Mouse (Mus musculus) embryonic facial prominence, embryonic 13.5 days (tissue): Measurements from ENCODE around the gene Adam19. TPM values are rescaled to one million over a fixed set of nuclear protein-coding genes. Genes with fewer than 3 reads are reported as not detected.
"Not testable (repeated sequence)": the region's sequence is repeated elsewhere in the genome, so short reads cannot be mapped to it uniquely, and the experiment has no call there.

Source experiments
- ATAC-seq: fragments of 200-750 bp; cut with Nextera tagmentation; 2 replicates; pipeline ENCODE4 v1.8.0; 2017; ENCODE audit warnings: low read depth; ENCODE audit not compliant: insufficient number of reproducible peaks, insufficient read depth, low FRiP score, low TSS enrichment
- H3K27ac ChIP-seq: fragments of 300-500 bp; sonication (generic); 2 replicates; pipeline ENCODE4 v1.5.1; 2015; ENCODE audit warnings: moderate library complexity, mild to moderate bottlenecking, inconsistent platforms
- H3K27me3 ChIP-seq: fragments of 300-500 bp; sonication (generic); 2 replicates; pipeline ENCODE4 v1.6.1; 2015; ENCODE audit warnings: mild to moderate bottlenecking, inconsistent platforms
- H3K36me3 ChIP-seq: fragments of 300-500 bp; sonication (generic); 2 replicates; pipeline ENCODE4 v1.6.1; 2015; ENCODE audit warnings: mild to moderate bottlenecking, inconsistent platforms
- H3K4me1 ChIP-seq: fragments of 300-500 bp; sonication (generic); 2 replicates; pipeline ENCODE4 v1.6.1; 2015; ENCODE audit warnings: inconsistent platforms
- H3K4me2 ChIP-seq: fragments of 300-500 bp; sonication (generic); 2 replicates; pipeline ENCODE4 v1.6.1; 2015; ENCODE audit warnings: moderate library complexity, mild to moderate bottlenecking, inconsistent platforms
- H3K4me3 ChIP-seq: fragments of 300-500 bp; sonication (generic); 2 replicates; pipeline ENCODE4 v1.5.1; 2015; ENCODE audit warnings: mild to moderate bottlenecking, inconsistent platforms
- H3K9ac ChIP-seq: fragments of 300-500 bp; sonication (generic); 2 replicates; pipeline ENCODE4 v1.6.1; 2015; ENCODE audit warnings: mild to moderate bottlenecking, inconsistent platforms
- H3K9me3 ChIP-seq: fragments of 300-500 bp; sonication (generic); 2 replicates; pipeline ENCODE4 v1.6.1; 2016; ENCODE audit warnings: inconsistent platforms
- WGBS: fragments of 180-500 bp; shearing (Covaris S2); methylation state at CpG from one replicate; pipeline ENCODE4 v1.1.7; 2015; ENCODE audit warnings: mixed read lengths; 5-methylcytosine and 5-hydroxymethylcytosine counted together
- polyA plus RNA-seq: library from polyadenylated mRNA; unstranded; fragments of >200 nt; fragmentation: Nextera tagmentation; extraction: Ambion mirVana; gene quantifications from 2 replicates; pipeline ENCODE4 v1.2.1, GENCODE M21; 2015

Gene Adam19
- polyA plus RNA-seq, 1 experiment from 2014 or later: 9.7 TPM

DNA sequence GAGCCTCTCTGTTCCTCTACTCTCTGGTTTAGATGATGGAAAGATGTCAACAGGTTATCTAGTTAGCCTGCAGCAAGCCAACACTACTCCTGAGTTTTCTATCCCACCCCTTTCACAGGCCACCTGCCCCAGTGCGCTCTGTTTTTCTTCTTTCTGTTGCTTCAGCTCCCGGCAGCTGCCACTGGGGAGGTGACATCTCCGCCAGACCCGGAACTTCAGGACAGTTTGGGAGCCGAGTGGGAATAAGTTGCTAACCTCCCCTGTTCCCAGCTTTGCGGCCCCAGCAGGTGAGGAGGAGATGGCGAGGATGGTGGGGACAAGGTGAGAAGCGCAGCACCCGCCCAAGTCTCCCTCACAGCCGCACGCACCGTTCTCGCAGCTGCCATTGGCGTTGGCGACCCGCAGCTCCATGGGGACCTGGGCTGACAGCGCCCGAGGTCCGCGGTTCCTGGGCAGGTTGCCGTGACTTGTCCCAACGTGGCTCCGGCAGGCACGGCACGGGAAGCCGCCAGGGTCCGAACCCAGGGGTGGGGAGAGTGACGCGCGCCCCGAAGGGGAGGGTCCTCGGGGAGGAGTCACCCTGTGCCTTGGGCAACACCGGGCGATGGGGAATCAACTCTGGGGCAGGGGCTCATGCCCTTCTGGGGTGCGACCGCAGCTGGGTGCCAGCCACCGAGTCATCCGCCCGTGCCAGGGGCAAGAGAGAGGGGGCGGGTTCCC is 110.2 kb downstream of the Adam19 start, which contains the start of gene Nipal4:
Gene Nipal4, minus strand, starts transcription at position 643 of the 720 bp plus-strand sequence.
- peaks cover 9% of the 10 kb centered on the region; the same call in 1 of the 2 replicates for H3K4me1 ChIP-seq
- H3K9ac ChIP-seq: peak within 1 kb of the TSS; percentile 71
- H3K27me3 ChIP-seq: peaks cover 22% of the 10 kb centered on the region
- no peak within 1 kb of the TSS for H3K27ac ChIP-seq
- H3K36me3 ChIP-seq: no peaks in the 10 kb centered on the region
- H3K4me2 ChIP-seq: peak within 1 kb of the TSS; percentile 99
- H3K4me3 ChIP-seq: peak within 1 kb of the TSS; percentile 59
- H3K9me3 ChIP-seq: no peaks in the 10 kb centered on the region
- ATAC-seq: no peak; the same call in 1 of the 2 replicates
- 1% methylated on average over 40 of the region's 40 CpGs for WGBS

DNA sequence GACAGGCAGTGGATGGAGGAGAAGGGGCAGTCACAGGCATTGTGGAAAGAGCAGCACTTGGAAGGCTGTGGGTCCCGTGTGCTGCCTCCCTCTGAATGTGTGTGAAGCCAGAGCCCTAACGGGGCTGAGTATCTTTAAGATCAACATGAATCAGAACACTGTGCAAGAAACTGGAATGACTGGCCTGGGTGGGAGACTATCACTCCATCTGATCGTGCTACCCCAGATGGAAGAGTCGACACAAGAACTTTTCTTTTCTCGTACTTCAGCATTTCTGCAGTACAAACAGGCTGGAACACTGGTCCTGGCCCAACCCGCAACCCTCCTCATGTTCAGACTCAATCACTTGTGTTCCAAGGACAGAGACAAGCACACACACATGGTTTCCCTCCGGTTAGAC is 112.7 kb downstream of the Adam19 start:
- WGBS: 84% methylated on average over 7 of the region's 7 CpGs
- ATAC-seq: no peak
- no peak overlapping the region for H3K4me3 ChIP-seq

DNA sequence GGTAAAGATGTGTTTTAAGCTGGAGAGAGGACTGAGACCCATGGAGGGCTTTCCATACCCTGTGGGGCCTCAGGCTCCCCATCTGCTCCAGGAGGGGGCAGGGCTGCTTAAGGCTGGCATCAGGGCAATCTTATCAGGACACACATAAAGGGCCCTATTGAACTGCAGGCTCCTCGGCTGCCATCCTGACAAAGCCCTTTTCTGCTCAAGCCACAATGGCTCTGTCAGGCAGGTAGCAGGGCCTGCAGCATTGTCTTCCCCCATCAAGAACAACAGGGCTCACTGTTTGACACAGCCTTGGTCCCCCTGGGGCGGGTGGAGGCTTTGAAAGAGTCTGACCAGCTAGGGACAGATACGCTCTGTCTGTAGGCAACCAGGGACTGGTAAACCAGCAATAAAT is 114.1 kb downstream of the Adam19 start:
- Histone ChIP-seq H3K4me1 (peaks cover 9% of the 10 kb centered on the region; the same call in 1 of the 2 replicates), H3K9me3 (no peaks in the 10 kb centered on the region), H3K36me3 (no peaks in the 10 kb centered on the region), H3K27ac (no peak overlapping the region), H3K9ac (no peak overlapping the region), H3K27me3 (peaks cover 18% of the 10 kb centered on the region), H3K4me2 (no peak overlapping the region), H3K4me3 (no peak overlapping the region)
- WGBS: 47% methylated on average over 3 of the region's 3 CpGs
- ATAC-seq: no peak

More for the DNA sequence above, 112.7 kb downstream of the Adam19 start:
- Histone ChIP-seq H3K9me3 (no peaks in the 10 kb centered on the region), H3K27me3 (peaks cover 22% of the 10 kb centered on the region), H3K27ac (no peak overlapping the region), H3K36me3 (no peaks in the 10 kb centered on the region), H3K4me2 (no peak overlapping the region), H3K9ac (no peak overlapping the region), H3K4me1 (peaks cover 9% of the 10 kb centered on the region; the same call in 1 of the 2 replicates)

GRCm38 (mm10) chr11:46172128-46172527 is 116.3 kb downstream of the Adam19 start:
- 77% methylated on average over 9 of the region's 9 CpGs for WGBS
- Histone ChIP-seq H3K9ac (no peak overlapping the region), H3K36me3 (no peaks in the 10 kb centered on the region), H3K4me2 (no peak overlapping the region), H3K4me3 (no peak overlapping the region), H3K4me1 (0 out of 2 replicates have a peak, but pooled peaks cover 4% of the 10 kb centered on the region), H3K27ac (no peak overlapping the region), H3K9me3 (no peaks in the 10 kb centered on the region), H3K27me3 (no peaks in the 10 kb centered on the region)
- ATAC-seq: no peak

- no peak overlapping the region for H3K27ac ChIP-seq
- ATAC-seq: no peak
- no peaks in the 10 kb centered on the region for H3K9me3 ChIP-seq
- no peak overlapping the region for H3K4me3 ChIP-seq
- no peak overlapping the region for H3K9ac ChIP-seq
- 0 out of 2 replicates have a peak, but pooled peaks cover 4% of the 10 kb centered on the region for H3K4me1 ChIP-seq
- 85% methylated on average over 6 of the region's 6 CpGs for WGBS
- no peak overlapping the region for H3K4me2 ChIP-seq
- no peaks in the 10 kb centered on the region for H3K27me3 ChIP-seq
- no peaks in the 10 kb centered on the region for H3K36me3 ChIP-seq
Measured at GRCm38 (mm10) chr11:46176155-46176554, 120.4 kb downstream of the Adam19 start.

DNA sequence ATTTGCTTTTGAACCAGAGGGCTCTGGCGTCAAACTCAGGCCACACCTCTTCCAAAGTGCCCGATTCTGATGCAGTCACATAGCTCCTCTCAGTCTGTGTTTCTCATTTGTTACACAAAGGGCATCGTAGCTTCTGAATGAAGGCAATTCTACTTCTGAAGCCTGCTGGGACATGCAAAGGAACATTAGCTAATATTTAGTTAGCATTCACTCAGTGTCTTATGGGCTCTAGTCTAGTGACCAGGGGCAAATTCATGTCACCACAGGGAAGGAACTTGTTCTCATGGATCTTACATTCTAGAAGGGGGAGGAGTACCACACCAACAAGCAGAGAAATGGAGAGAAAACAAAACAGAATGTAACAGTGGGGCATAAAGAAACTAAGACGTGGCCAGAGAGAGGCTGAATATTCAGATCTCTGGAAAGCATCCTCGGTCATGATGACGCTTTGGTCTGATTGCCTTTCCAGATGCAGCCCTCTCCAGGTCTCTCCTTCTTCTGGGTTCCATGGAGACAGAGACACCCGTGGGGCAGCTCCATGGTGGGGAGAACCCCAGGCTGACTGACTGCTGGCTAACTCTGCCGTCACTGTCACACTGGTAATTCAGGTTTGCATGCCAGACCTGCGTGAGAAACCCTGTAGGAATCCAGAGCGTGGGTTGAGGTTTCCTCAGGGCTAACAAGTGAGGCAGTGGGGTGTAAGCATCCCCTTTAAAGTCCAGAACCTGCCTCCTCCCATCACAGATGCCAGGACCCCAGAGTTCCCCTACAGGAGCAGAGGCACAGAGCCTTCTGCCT is 121.7 kb downstream of the Adam19 start:
- Histone ChIP-seq H3K9me3 (no peaks in the 10 kb centered on the region), H3K4me1 (0 out of 2 replicates have a peak, but pooled peaks cover 4% of the 10 kb centered on the region), H3K4me3 (no peak overlapping the region), H3K27me3 (no peaks in the 10 kb centered on the region), H3K4me2 (no peak overlapping the region), H3K27ac (no peak overlapping the region), H3K36me3 (no peaks in the 10 kb centered on the region), H3K9ac (no peak overlapping the region)
- ATAC-seq: no peak
- WGBS: 65% methylated on average over 10 of the region's 10 CpGs

DNA sequence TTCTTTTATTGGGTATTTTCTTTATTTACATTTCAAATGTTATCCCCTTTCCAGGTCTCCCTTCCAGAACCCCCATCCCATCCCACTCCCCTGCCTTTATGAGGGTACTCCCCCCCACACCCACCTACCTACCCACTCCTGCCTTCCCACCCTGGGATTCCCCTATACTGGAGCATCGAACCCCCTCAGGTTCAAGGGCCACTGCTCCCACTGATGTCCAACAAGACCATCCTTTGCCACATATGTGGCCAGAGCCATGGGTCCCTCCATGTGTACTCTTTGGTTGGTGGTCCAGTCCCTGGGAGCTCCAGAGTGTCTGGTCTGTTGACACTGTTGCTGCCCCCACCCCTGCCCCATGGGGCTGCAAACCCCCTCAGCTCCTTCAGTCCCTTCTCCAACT is 126.2 kb downstream of the Adam19 start:
- WGBS: 95% methylated on average over 1 of the region's 1 CpGs

DNA sequence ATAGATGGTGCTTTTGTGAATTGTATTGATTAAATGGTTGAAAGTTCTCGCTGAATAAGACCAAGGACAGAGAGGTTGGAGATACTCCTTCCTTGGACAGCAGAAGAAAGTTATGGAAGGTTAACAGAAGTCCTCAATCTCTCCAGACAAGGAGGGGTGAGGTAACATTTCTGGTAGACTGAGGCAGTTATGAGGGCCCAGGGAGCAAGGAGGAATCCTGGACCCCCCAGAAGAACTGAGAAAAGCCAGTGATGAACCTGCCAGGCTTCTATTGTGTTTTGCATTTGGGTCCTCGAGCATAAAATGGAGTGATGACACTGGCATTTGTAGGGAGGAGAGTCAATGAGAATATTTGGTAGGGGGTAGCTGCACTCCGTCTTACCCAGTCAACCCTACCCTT is 129.2 kb downstream of the Adam19 start:
- H3K36me3 ChIP-seq: no peaks in the 10 kb centered on the region
- H3K4me1 ChIP-seq: peaks cover 21% of the 10 kb centered on the region
- H3K4me2 ChIP-seq: no peak overlapping the region
- 71% methylated on average over 3 of the region's 3 CpGs for WGBS
- H3K9ac ChIP-seq: no peak overlapping the region
- no peaks in the 10 kb centered on the region for H3K27me3 ChIP-seq
- ATAC-seq: no peak
- no peaks in the 10 kb centered on the region for H3K9me3 ChIP-seq
- no peak overlapping the region for H3K4me3 ChIP-seq
- H3K27ac ChIP-seq: peak overlapping the region; percentile 45; the same call in 1 of the 2 replicates

More for the DNA sequence above, 126.2 kb downstream of the Adam19 start:
- H3K9me3 ChIP-seq, H3K9ac ChIP-seq, H3K36me3 ChIP-seq, ATAC-seq, H3K27me3 ChIP-seq, H3K4me3 ChIP-seq, H3K4me2 ChIP-seq, H3K27ac ChIP-seq: not testable (repeated sequence)
- H3K4me1 ChIP-seq: peaks cover 12% of the 10 kb centered on the region

DNA sequence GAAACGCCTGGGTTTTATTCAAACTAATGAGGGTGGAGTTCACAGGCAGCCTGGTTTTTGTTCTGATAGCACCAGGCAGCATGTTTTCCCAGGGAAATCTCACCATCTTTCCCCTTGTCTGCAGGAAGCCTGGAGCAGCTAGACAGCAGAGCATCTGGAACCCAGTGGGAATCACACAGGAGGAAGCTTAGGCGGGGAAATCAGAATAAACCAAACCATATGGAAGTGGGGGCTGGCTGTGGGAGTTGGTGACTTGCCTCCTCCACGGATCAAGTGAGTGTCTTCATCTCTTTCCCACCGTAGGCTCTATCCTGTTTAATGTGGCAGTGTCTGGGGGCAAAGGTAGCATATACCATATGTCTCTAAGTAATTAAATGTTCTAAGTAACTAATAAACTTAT is 129.7 kb downstream of the Adam19 start:
- peaks cover 22% of the 10 kb centered on the region for H3K4me1 ChIP-seq

DNA sequence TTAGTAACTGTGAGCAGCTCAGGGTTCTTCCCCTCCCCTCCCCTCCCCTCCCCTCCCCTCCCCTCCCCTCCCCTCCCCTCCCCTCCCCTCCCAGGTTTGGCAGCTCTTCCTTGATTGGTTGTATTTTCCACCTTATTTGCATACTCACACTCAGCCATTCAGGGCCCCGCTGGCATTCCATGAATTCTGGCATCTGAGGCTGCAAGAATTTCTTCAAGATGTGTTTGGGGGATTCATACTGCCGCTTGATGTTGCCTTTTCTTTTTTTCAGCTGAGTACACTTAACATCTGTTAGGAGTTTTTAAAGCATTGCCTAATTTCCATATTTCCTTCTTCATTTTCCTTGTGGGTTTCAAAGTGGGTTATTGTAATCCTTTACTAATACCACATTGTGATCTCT is 132.5 kb downstream of the Adam19 start:
- no peaks in the 10 kb centered on the region for H3K36me3 ChIP-seq
- H3K9me3 ChIP-seq: no peaks in the 10 kb centered on the region
- WGBS: 14% methylated on average over 2 of the region's 2 CpGs
- peaks cover 22% of the 10 kb centered on the region for H3K4me1 ChIP-seq
- H3K27ac ChIP-seq: peak overlapping the region; percentile 84; the same call in 1 of the 2 replicates
- no peak for ATAC-seq
- H3K4me2 ChIP-seq: no peak overlapping the region
- no peaks in the 10 kb centered on the region for H3K27me3 ChIP-seq
- H3K4me3 ChIP-seq: no peak overlapping the region
- no peak overlapping the region for H3K9ac ChIP-seq

More for the DNA sequence above, 129.7 kb downstream of the Adam19 start:
- H3K27me3 ChIP-seq: no peaks in the 10 kb centered on the region
- no peak overlapping the region for H3K4me2 ChIP-seq
- WGBS: 15% methylated on average over 4 of the region's 4 CpGs
- H3K4me3 ChIP-seq: no peak overlapping the region
- no peaks in the 10 kb centered on the region for H3K36me3 ChIP-seq
- peak overlapping the region; percentile 45; the same call in 1 of the 2 replicates for H3K27ac ChIP-seq
- no peak overlapping the region for H3K9ac ChIP-seq
- ATAC-seq: no peak
- no peaks in the 10 kb centered on the region for H3K9me3 ChIP-seq

DNA sequence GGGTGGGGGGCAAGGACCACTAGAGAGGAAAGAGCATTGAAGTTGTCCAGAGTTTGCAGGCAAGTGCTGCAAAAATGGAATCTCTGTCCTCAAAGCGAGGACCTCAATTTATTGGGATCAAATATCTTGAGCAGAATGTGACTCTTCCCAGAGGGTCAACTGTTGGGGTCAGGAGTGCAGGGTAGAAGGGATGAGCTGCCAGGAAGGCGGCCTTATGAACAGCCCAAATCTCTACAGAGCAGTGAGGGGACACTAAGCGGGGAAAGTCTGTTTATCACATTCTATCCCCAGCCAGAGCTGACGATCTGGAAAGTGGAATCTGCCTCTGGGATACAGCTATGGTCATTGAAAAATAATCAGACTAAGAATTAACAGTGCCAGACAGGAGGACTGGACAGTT is 138.4 kb downstream of the Adam19 start:
- WGBS: 57% methylated on average over 4 of the region's 4 CpGs

More for the DNA sequence above, 138.4 kb downstream of the Adam19 start:
- Histone ChIP-seq H3K27ac (no peak overlapping the region), H3K4me3 (no peak overlapping the region), H3K4me2 (no peak overlapping the region), H3K9ac (no peak overlapping the region), H3K4me1 (peaks cover 9% of the 10 kb centered on the region), H3K27me3 (no peaks in the 10 kb centered on the region; the same call in 1 of the 2 replicates), H3K36me3 (peaks cover 19% of the 10 kb centered on the region), H3K9me3 (no peaks in the 10 kb centered on the region)
- ATAC-seq: no peak
